Mouse (Mus musculus) gastrocnemius, postnatal 10 days (tissue): Measurements from ENCODE around the gene Xxylt1. TPM values are rescaled to one million over a fixed set of nuclear protein-coding genes. Genes with fewer than 3 reads are reported as not detected.

Experiments
- DNase-seq: peaks from one replicate; pipeline ENCODE4 v3.0.0; 2021; ENCODE audit warnings: mixed read lengths
- total RNA-seq, 2 experiments: library from RNA; stranded (reverse); gene quantifications; 2 replicates each; pipeline ENCODE4 v1.2.3; 2021

The Xxylt1 gene
- total RNA-seq, 2 experiments from 2014 or later: 8.8 to 9.8 TPM

GRCm38 (mm10) chr16:30988225-30988624, 93.0 kb downstream of the Xxylt1 start:
- DNase-seq: no peak

GRCm38 (mm10) chr16:30987684-30988083, 93.5 kb downstream of the Xxylt1 start:
- no peak for DNase-seq

- DNase-seq: no peak
Observed at GRCm38 (mm10) chr16:30984826-30985545, 96.2 kb downstream of the Xxylt1 start.

GRCm38 (mm10) chr16:30984101-30984500, 97.1 kb downstream of the Xxylt1 start:
- no peak for DNase-seq

GRCm38 (mm10) chr16:30983699-30984098, 97.5 kb downstream of the Xxylt1 start:
- DNase-seq: no peak

GRCm38 (mm10) chr16:30983281-30983680, 98.0 kb downstream of the Xxylt1 start:
- no peak for DNase-seq

- DNase-seq: peak; percentile 84
Observed at GRCm38 (mm10) chr16:30981345-30981744, 99.9 kb downstream of the Xxylt1 start.

- DNase-seq: no peak
Observed at GRCm38 (mm10) chr16:30979905-30980304, 101.3 kb downstream of the Xxylt1 start.

GRCm38 (mm10) chr16:30977728-30978127, 103.5 kb downstream of the Xxylt1 start:
- DNase-seq: no peak

- DNase-seq: peak; percentile 91
Observed at GRCm38 (mm10) chr16:30977186-30977585, 104.0 kb downstream of the Xxylt1 start.

GRCm38 (mm10) chr16:30974549-30974948, 106.7 kb downstream of the Xxylt1 start:
- DNase-seq: no peak

- no peak for DNase-seq
Observed at GRCm38 (mm10) chr16:30973416-30973815, 107.8 kb downstream of the Xxylt1 start.

GRCm38 (mm10) chr16:30971950-30972541, 109.2 kb downstream of the Xxylt1 start:
- no peak for DNase-seq

GRCm38 (mm10) chr16:30969266-30970064, 111.8 kb downstream of the Xxylt1 start:
- no peak for DNase-seq

- no peak for DNase-seq
Observed at GRCm38 (mm10) chr16:30968402-30969151, 112.7 kb downstream of the Xxylt1 start.

GRCm38 (mm10) chr16:30966684-30967083, 114.5 kb downstream of the Xxylt1 start:
- no peak for DNase-seq

- no peak for DNase-seq
Observed at GRCm38 (mm10) chr16:30964891-30965290, 116.3 kb downstream of the Xxylt1 start.

- DNase-seq: no peak
Observed at GRCm38 (mm10) chr16:30964411-30964810, 116.8 kb downstream of the Xxylt1 start.

GRCm38 (mm10) chr16:30962515-30962914, 118.7 kb downstream of the Xxylt1 start:
- DNase-seq: no peak

- DNase-seq: no peak
Observed at GRCm38 (mm10) chr16:30961176-30961575, 120.1 kb downstream of the Xxylt1 start.

- DNase-seq: no peak
Observed at GRCm38 (mm10) chr16:30960266-30960665, 121.0 kb downstream of the Xxylt1 start.

- no peak for DNase-seq
Observed at GRCm38 (mm10) chr16:30959692-30960091, 121.5 kb downstream of the Xxylt1 start.
